Mouse (Mus musculus) yolk sac, embryonic 10.5 days (tissue): ENCODE data around the gene Dcst2.

Experiments
- DNase-seq: peaks from one replicate; pipeline ENCODE4 v3.0.0-alpha.2; 2017; ENCODE audit warnings: low spot score

Gene Dcst2

GRCm38 (mm10) chr3:89361675-89362074 is at the start of gene Dcst2:
Gene Dcst2 (plus strand): TSS chr3:89361975.
- DNase-seq: no peak

GRCm38 (mm10) chr3:89314340-89314739 is 47.4 kb upstream of the Dcst2 start:
- DNase-seq: no peak

GRCm38 (mm10) chr3:89314791-89315190 is 47.0 kb upstream of the Dcst2 start:
- no peak for DNase-seq

GRCm38 (mm10) chr3:89315195-89315929 is 46.4 kb upstream of the Dcst2 start:
- DNase-seq: peak; percentile 74

- DNase-seq: no peak
These were observed 45.6 kb upstream of the Dcst2 start for GRCm38 (mm10) chr3:89315930-89316831.

- peak; percentile 80 for DNase-seq
These were observed 44.9 kb upstream of the Dcst2 start for GRCm38 (mm10) chr3:89316833-89317232.

GRCm38 (mm10) chr3:89317246-89317645 is 44.5 kb upstream of the Dcst2 start:
- DNase-seq: no peak

- DNase-seq: no peak
These were observed 43.5 kb upstream of the Dcst2 start for GRCm38 (mm10) chr3:89318316-89318715.

GRCm38 (mm10) chr3:89318971-89319590 is 42.7 kb upstream of the Dcst2 start:
- DNase-seq: no peak

GRCm38 (mm10) chr3:89319591-89320350 is 42.0 kb upstream of the Dcst2 start:
- DNase-seq: no peak

- peak; percentile 71 for DNase-seq
These were observed 41.1 kb upstream of the Dcst2 start for GRCm38 (mm10) chr3:89320581-89321182.

- no peak for DNase-seq
These were observed 40.3 kb upstream of the Dcst2 start for GRCm38 (mm10) chr3:89321183-89322130.

- DNase-seq: no peak
These were observed 39.7 kb upstream of the Dcst2 start for GRCm38 (mm10) chr3:89322131-89322500.

- no peak for DNase-seq
These were observed 39.1 kb upstream of the Dcst2 start, which contains the start of gene Efna3 for GRCm38 (mm10) chr3:89322514-89323165. Gene Efna3 (minus strand): TSS chr3:89322965.

GRCm38 (mm10) chr3:89325882-89326281 is 35.9 kb upstream of the Dcst2 start:
- DNase-seq: no peak

- DNase-seq: no peak
These were observed 34.4 kb upstream of the Dcst2 start for GRCm38 (mm10) chr3:89327371-89327870.

GRCm38 (mm10) chr3:89328623-89329022 is 33.2 kb upstream of the Dcst2 start:
- DNase-seq: no peak

GRCm38 (mm10) chr3:89330346-89330745 is 31.4 kb upstream of the Dcst2 start:
- no peak for DNase-seq

GRCm38 (mm10) chr3:89330948-89331347 is 30.8 kb upstream of the Dcst2 start:
- DNase-seq: no peak

- DNase-seq: no peak
These were observed 30.2 kb upstream of the Dcst2 start for GRCm38 (mm10) chr3:89331561-89331960.
